Mouse (Mus musculus) intestine, postnatal 0 days (tissue): Measurements from ENCODE around the gene Ptpn4. TPM values are rescaled to one million over a fixed set of nuclear protein-coding genes. Genes with fewer than 3 reads are reported as not detected.

Experiments
- ATAC-seq: fragments of 200-750 bp; cut with Nextera tagmentation; 2 replicates; pipeline ENCODE4 v1.8.0; 2017; ENCODE audit warnings: mild to moderate bottlenecking, moderate TSS enrichment, moderate library complexity
- H3K27ac ChIP-seq: fragments of 300-500 bp; sonication (generic); 2 replicates; pipeline ENCODE4 v1.5.1; 2014; ENCODE audit warnings: mild to moderate bottlenecking, low read depth, low read length, moderate library complexity
- H3K27me3 ChIP-seq: fragments of 300-500 bp; sonication (generic); replicated peaks from 2 replicates; pipeline ENCODE4 v1.6.1; 2014; ENCODE audit warnings: low read length, mixed read lengths; ENCODE audit not compliant: control insufficient read depth, insufficient read depth
- H3K36me3 ChIP-seq: fragments of 300-500 bp; sonication (generic); 2 replicates; pipeline ENCODE4 v1.6.1; 2014; ENCODE audit warnings: mild to moderate bottlenecking, moderate library complexity; ENCODE audit not compliant: control insufficient read depth, insufficient read depth
- H3K4me1 ChIP-seq: fragments of 300-500 bp; sonication (generic); replicated peaks from 2 replicates; pipeline ENCODE4 v1.6.1; 2014; ENCODE audit warnings: antibody characterized with exemption, low read length, mixed read lengths; ENCODE audit not compliant: control insufficient read depth, insufficient read depth
- H3K4me2 ChIP-seq: fragments of 300-500 bp; sonication (generic); replicated peaks from 2 replicates; pipeline ENCODE4 v1.6.1; 2014; ENCODE audit warnings: low read depth, mild to moderate bottlenecking, moderate library complexity
- H3K4me3 ChIP-seq: fragments of 300-500 bp; sonication (generic); 2 replicates; pipeline ENCODE4 v1.5.1; 2014; ENCODE audit warnings: low read depth, low read length
- H3K9ac ChIP-seq: fragments of 300-500 bp; sonication (generic); 2 replicates; pipeline ENCODE4 v1.6.1; 2014; ENCODE audit warnings: mild to moderate bottlenecking, low read depth, low read length
- H3K9me3 ChIP-seq: fragments of 300-500 bp; sonication (generic); 2 replicates; pipeline ENCODE4 v1.6.1; 2016; ENCODE audit warnings: mixed run types; ENCODE audit not compliant: control insufficient read depth
- CTCF ChIP-seq: sonication (generic); IDR thresholded peaks from 2 replicates; pipeline ENCODE4 v1.5.1; 2016; ENCODE audit warnings: low read depth, mild to moderate bottlenecking, control low read depth, antibody characterized with exemption, moderate library complexity
- WGBS: fragments of 180-500 bp; shearing (Covaris S2); extraction: QIAGEN DNeasy Blood & Tissue Kit; methylation state at CpG from one replicate; pipeline ENCODE4 v1.1.7; 2014; 5-methylcytosine and 5-hydroxymethylcytosine counted together
- polyA plus RNA-seq: library from polyadenylated mRNA; unstranded; fragments of >200 nt; fragmentation: Nextera tagmentation; extraction: Ambion mirVana; gene quantifications from 2 replicates; pipeline ENCODE4 v1.2.1, GENCODE M21; 2015

Gene Ptpn4
- polyA plus RNA-seq, 1 experiment from 2014 or later, result 2.4 TPM

DNA sequence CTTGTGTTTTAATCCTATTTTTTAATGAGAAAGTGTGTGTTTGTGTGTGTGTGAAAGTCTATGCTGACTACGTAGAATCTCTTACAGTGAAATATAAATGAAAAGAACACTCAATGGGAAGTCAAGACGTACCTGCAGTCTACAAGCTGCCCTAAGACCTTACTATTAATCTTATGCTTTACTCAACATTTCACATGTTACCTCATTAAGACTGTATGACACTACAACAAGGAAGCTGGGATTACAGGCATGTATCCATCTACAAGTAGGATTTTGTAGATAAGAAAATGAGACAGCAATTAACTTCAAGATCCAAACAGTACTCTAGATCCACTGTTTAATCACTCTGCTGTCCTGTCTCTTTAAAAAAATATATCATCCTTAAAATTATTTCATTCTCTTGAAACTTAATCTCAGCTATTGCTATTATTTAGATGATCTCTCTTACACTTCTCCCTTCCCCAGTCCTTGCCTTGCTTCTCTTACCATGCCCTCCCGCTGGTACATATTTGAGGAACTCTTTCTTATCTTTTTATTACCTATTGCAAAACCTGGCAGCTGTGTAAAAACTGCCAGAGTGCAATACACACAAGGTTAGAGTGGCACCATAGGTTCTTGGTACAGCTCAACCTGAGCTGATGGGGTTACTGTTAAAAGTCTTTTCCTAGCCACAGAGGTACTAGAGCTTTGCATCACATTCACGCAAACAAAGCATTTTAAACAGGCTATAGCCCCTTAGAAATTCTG, 130.8 kb downstream of the Ptpn4 start:
- 59% methylated on average over 4 of the region's 4 CpGs for WGBS
- no peak overlapping the region for H3K4me3 ChIP-seq
- no peak overlapping the region for H3K4me2 ChIP-seq
- H3K9me3 ChIP-seq, result no peaks in the 10 kb centered on the region
- no peak overlapping the region for H3K27ac ChIP-seq
- no peaks in the 10 kb centered on the region for H3K27me3 ChIP-seq
- peak; percentile 77 for ATAC-seq
- no peaks in the 10 kb centered on the region for H3K4me1 ChIP-seq
- no peak overlapping the region for H3K9ac ChIP-seq
- peaks cover 4% of the 10 kb centered on the region; the same call in 1 of the 2 replicates for H3K36me3 ChIP-seq
- TF ChIP-seq CTCF, result no peak

DNA sequence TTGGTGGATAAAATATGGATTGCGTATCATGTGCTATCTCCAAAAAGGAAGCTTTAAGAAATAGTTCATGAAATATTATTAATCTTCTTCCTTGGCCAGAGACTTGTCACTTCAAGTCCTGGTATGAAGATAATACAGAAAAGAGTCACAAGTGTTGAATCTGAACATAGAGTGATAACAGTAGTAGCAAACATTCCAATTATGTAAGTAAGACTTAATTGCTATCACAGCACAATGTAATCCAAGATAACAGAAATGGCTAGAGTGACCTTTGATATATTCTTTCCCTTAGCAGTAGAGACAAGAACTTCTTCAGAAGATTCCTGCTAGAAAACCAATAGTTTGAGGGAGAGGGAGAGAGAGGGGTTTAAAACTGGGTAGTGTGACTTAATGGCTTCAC, 140.6 kb downstream of the Ptpn4 start:
- no peaks in the 10 kb centered on the region for H3K27me3 ChIP-seq
- no peak overlapping the region for H3K27ac ChIP-seq
- no peak overlapping the region for H3K4me2 ChIP-seq
- no peak for TF ChIP-seq CTCF
- H3K4me3 ChIP-seq, result no peak overlapping the region
- no peaks in the 10 kb centered on the region for H3K9me3 ChIP-seq
- peak; percentile 49; the same call in 1 of the 2 replicates for ATAC-seq
- no peaks in the 10 kb centered on the region; the same call in 1 of the 2 replicates for H3K36me3 ChIP-seq
- no peaks in the 10 kb centered on the region for H3K4me1 ChIP-seq
- no peak overlapping the region for H3K9ac ChIP-seq
- 89% methylated on average over 1 of the region's 1 CpGs for WGBS

- Histone ChIP-seq H3K27ac (no peak overlapping the region), H3K4me3 (no peak overlapping the region), H3K9me3 (no peaks in the 10 kb centered on the region), H3K4me2 (no peak overlapping the region), H3K9ac (no peak overlapping the region), H3K36me3 (peaks cover 9% of the 10 kb centered on the region; the same call in 1 of the 2 replicates), H3K27me3 (no peaks in the 10 kb centered on the region), H3K4me1 (no peaks in the 10 kb centered on the region)
- 85% methylated on average over 3 of the region's 3 CpGs for WGBS
- ATAC-seq, result no peak
- peak; percentile 21 for TF ChIP-seq CTCF
These were observed 151.4 kb downstream of the Ptpn4 start for GRCm38 (mm10) chr1:119685773-119686558.

GRCm38 (mm10) chr1:119681663-119682213, 155.7 kb downstream of the Ptpn4 start:
- Histone ChIP-seq H3K4me3 (no peak overlapping the region), H3K36me3 (peaks cover 10% of the 10 kb centered on the region; the same call in 1 of the 2 replicates), H3K27ac (no peak overlapping the region), H3K9ac (no peak overlapping the region), H3K27me3 (no peaks in the 10 kb centered on the region), H3K4me1 (no peaks in the 10 kb centered on the region), H3K4me2 (no peak overlapping the region), H3K9me3 (no peaks in the 10 kb centered on the region)
- TF ChIP-seq CTCF, result peak; percentile 34
- no peak for ATAC-seq
- WGBS, result 35% methylated on average over 2 of the region's 2 CpGs

DNA sequence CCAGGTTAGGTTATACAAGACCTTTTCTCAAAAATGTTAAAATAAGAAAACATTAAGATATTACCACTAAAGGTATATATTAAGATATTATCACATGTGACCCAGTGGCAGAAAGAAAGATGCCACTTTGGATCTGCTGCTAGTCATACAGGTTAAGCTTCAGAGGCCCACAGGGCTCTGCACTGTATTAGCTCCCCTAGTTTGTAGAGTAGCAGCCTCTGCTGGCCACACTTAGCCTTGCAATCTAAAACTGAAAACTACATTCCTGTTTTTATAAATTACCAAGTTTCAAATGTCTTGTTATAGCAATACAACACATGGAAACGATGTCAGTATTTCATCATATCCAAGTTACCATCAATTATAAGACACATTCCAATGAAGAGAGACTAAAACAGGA, 162.4 kb downstream of the Ptpn4 start:
- Histone ChIP-seq H3K36me3 (peaks cover 8% of the 10 kb centered on the region; the same call in 1 of the 2 replicates), H3K27me3 (no peaks in the 10 kb centered on the region), H3K4me3 (no peak overlapping the region), H3K4me1 (no peaks in the 10 kb centered on the region), H3K9me3 (no peaks in the 10 kb centered on the region), H3K9ac (no peak overlapping the region), H3K4me2 (no peak overlapping the region), H3K27ac (no peak overlapping the region)
- 70% methylated on average over 1 of the region's 1 CpGs for WGBS
- no peak for ATAC-seq
- peak; percentile 90 for TF ChIP-seq CTCF

DNA sequence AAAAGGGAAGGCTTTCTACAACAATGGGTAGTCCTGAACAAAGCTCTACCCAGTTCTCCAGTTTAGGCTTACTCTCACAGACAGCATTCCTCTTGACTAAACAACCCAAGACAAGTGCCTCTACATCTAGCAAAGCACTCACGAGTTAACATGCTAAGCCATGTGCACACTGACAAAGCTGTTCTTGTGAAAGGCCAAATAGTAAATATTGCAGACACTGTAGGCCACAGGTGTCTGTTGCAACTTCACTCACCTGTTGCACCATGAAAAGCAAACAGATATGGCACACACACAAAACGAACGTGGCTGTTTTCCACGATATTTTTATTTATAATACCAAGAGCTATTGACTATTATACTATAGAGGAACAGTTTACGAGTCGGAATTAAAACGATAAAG, 170.5 kb downstream of the Ptpn4 start:
- no peak for ATAC-seq
- Histone ChIP-seq H3K4me2 (no peak overlapping the region), H3K27me3 (no peaks in the 10 kb centered on the region), H3K4me3 (no peak overlapping the region), H3K4me1 (no peaks in the 10 kb centered on the region), H3K9ac (no peak overlapping the region), H3K36me3 (no peaks in the 10 kb centered on the region), H3K27ac (no peak overlapping the region), H3K9me3 (no peaks in the 10 kb centered on the region)
- no peak for TF ChIP-seq CTCF
- WGBS, result 83% methylated on average over 7 of the region's 7 CpGs
